Mouse (Mus musculus) cortical plate, adult 2 months (tissue): ENCODE results near the gene Pcdh7.

Source experiments
- CTCF ChIP-seq: fragments of 200-500 bp; IDR thresholded peaks from 2 replicates; pipeline ENCODE4 v1.5.1; 2011; ENCODE audit warnings: mild to moderate bottlenecking, control low read depth, low read length; ENCODE audit not compliant: insufficient read depth; ENCODE audit errors: extremely low read depth
- POLR2A ChIP-seq: fragments of 200-500 bp; IDR thresholded peaks from 2 replicates; pipeline ENCODE4 v1.6.1; 2011; ENCODE audit warnings: mild to moderate bottlenecking, low read length, control low read depth; ENCODE audit not compliant: insufficient read depth; ENCODE audit errors: extremely low read depth

- TF ChIP-seq CTCF (no peak), POLR2A (no peak)
These were observed 222.7 kb downstream of the Pcdh7 start for GRCm38 (mm10) chr5:57940457-57940856.
